Mouse (Mus musculus): ENCODE data around the gene 3110040M04Rik. TPM values are rescaled to one million over a fixed set of nuclear protein-coding genes. Genes with fewer than 3 reads are reported as not detected.
"Not testable (repeated sequence)": the region's sequence is repeated elsewhere in the genome, so short reads cannot be mapped to it uniquely, and the experiment has no call there.

3110040M04Rik gene
- polyA plus RNA-seq, 1 experiment from 2014 or later: not detected

DNA sequence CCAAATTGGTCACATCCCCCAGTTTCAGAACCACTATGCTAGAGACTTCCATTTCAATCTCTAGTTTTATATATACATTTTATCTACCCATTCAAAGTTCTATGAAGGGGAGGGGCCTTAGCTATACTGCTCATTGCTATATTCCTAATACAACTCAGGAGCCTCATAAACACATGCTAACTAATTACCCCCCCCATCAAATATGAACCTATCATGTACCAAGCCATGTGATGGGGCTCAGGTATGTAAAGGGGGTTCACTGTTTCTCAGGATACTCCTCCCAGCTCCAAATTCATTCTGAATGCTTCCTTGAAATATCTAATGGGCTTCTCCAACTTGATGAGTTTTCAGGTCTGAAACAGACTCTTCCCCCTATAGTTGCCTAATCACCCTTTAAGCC lies 3.3 kb upstream of the 3110040M04Rik start:
- not testable (repeated sequence) for H3K36me3 ChIP-seq (replicated peaks); H3K27me3 ChIP-seq (ENCODE audit: poor library complexity, severe bottlenecking); H3K9me3 ChIP-seq; H3K4me3 ChIP-seq; DNase-seq (ENCODE audit: extremely low spot score, low spot score); H3K4me1 ChIP-seq; H3K27ac ChIP-seq

DNA sequence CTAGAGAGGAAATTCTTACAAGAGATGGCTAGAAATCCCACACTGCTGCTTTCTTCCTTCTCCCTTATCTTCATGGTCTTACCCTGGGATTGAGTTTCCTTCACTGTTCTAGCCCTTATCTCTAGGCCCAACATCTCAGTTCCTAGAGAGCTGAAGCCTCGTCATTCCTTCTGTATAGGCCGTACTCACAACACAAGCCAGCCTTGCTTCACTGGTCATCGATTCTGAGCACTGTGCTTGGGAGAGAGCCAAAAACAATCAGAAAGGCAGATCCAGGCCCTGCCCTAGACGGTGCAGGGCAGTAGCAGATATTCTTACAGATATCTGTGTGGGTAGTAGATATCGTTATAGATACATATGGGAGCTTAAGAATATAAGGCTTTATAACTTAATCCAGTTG lies 1.1 kb upstream of the 3110040M04Rik start:
- not testable (repeated sequence) for DNase-seq (ENCODE audit: extremely low spot score, low spot score); H3K36me3 ChIP-seq (replicated peaks); H3K9me3 ChIP-seq; H3K4me3 ChIP-seq; H3K27me3 ChIP-seq (ENCODE audit: poor library complexity, severe bottlenecking); H3K27ac ChIP-seq; H3K4me1 ChIP-seq
- WGBS: 97% methylated on average over 4 of the region's 5 CpGs

DNA sequence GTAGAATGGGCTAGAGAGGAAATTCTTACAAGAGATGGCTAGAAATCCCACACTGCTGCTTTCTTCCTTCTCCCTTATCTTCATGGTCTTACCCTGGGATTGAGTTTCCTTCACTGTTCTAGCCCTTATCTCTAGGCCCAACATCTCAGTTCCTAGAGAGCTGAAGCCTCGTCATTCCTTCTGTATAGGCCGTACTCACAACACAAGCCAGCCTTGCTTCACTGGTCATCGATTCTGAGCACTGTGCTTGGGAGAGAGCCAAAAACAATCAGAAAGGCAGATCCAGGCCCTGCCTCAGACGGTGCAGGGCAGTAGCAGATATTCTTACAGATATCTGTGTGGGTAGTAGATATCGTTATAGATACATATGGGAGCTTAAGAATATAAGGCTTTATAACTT lies 4.6 kb downstream of the 3110040M04Rik start:
- not testable (repeated sequence) for H3K27ac ChIP-seq; DNase-seq (ENCODE audit: extremely low spot score, low spot score); H3K4me3 ChIP-seq; H3K9me3 ChIP-seq; H3K4me1 ChIP-seq; H3K27me3 ChIP-seq (ENCODE audit: poor library complexity, severe bottlenecking); H3K36me3 ChIP-seq (replicated peaks)
- 91% methylated on average over 4 of the region's 5 CpGs for WGBS

DNA sequence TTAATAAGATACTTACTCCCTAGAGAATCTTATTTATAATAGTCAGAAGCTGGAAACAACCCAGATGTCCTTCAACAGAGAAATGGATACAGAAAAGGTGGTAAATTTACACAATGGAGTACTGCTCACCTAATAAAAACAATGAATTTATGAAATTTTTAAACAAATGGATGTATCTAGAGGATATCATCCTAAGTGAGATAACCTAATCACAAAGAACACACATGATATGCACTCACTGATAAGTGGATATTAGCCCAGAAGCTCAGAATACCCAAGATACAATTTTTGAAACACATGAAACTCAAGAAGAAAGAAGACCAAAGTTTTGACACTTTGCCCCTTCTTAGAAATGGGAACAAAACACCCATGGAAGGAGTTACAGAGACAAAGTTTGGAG lies 5.0 kb downstream of the 3110040M04Rik start:
- not testable (repeated sequence) for DNase-seq (ENCODE audit: extremely low spot score, low spot score); H3K27me3 ChIP-seq (ENCODE audit: poor library complexity, severe bottlenecking); H3K9me3 ChIP-seq; H3K4me1 ChIP-seq; H3K36me3 ChIP-seq (replicated peaks); H3K4me3 ChIP-seq; H3K27ac ChIP-seq

DNA sequence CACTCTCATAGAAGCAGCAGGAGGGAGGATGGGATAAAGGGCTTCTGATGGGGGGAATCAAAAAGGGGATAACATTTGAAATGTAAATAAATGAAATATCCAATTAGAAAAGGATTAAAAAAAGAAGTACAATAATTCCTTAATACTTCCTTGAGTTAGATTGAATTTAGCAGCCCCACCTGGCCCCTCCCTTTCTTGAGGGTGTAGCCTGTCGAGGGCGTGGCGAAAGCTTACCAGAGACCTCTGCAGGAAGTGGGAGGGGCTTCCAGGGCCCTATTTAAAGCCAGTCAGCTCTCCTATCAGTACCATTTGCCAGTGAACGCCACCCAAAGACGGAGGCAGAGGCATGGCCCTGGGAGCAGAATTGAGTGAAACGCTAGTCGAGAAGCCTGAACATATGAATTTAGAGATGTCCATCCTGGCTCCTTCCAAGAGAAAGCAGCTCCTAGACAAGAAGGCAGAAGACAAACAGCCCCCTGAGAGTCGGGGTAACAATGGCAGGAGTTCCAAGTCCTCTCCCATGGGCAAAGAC lies 6.0 kb downstream of the 3110040M04Rik start, which contains the start of gene Gm47996:
Gene Gm47996 (plus strand): TSS at position 308 of the 532 bp plus-strand sequence.
- not testable (repeated sequence) for H3K4me3 ChIP-seq; DNase-seq (ENCODE audit: extremely low spot score, low spot score); H3K9me3 ChIP-seq; H3K27ac ChIP-seq; H3K27me3 ChIP-seq (ENCODE audit: poor library complexity, severe bottlenecking); H3K4me1 ChIP-seq; H3K36me3 ChIP-seq (replicated peaks)
- 86% methylated on average over 5 of the region's 8 CpGs for WGBS

DNA sequence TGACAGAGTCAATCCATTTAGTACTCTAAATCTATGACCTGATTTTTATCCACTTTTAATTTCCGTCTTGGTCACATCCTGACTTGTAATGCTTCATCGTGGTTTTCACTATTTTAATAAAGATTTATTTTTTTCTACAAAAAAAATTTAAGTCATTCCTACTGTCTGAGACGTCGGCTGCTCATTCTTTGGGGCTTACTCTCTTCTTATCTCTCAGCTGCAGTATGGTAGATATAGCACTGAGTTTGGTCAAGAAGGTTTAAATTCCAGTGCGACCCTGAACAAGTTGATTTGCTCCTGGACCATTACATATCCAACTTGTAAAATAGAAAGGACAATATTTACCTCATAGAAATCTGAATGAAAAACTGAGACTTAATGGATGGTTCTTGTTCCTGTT lies 7.7 kb downstream of the 3110040M04Rik start:
- not testable (repeated sequence) for DNase-seq (ENCODE audit: extremely low spot score, low spot score); H3K4me3 ChIP-seq; H3K36me3 ChIP-seq (replicated peaks); H3K9me3 ChIP-seq; H3K27ac ChIP-seq; H3K4me1 ChIP-seq; H3K27me3 ChIP-seq (ENCODE audit: poor library complexity, severe bottlenecking)
- 90% methylated on average over 5 of the region's 5 CpGs for WGBS

DNA sequence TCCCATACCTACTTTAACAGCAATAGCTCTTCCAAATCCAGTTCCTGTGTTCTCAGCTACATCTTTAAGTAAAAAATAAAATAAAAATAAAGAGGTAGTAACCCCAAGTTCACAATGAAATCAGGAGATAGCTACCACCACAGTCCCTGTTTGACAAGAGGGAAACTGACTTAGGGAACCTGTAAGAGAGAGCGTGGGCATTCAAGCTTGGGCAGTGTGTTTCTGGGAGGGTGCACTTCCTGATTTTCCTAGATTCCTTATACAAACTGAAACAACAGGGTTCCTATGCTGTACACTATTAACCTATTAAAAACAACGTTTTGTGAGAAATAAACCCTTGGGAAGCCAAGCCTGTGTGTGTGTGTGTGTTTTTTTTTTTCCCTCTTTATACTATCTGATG lies 10.9 kb downstream of the 3110040M04Rik start:
- H3K4me3 ChIP-seq: no peak overlapping the region
- WGBS: 76% methylated on average over 2 of the region's 2 CpGs

DNA sequence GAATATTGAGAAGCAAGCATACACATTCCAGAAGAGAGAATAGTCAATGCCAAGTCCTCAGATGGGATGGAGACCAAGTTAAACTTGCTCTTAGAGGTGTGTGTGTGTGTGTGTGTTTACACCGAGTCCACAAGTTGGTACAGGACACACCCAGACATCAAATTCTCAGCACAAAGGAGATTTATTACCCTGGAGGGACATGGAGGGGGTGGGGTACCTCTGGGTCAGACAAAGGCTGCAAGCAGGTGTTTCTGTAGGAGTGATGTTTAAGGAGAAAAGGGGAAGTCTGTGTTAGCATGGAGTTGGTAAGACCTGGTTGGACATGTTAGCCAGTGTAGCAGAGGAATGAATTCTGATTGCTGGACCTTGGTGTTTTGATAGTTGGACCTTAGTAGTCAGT lies 12.1 kb downstream of the 3110040M04Rik start:
- H3K4me3 ChIP-seq: no peak overlapping the region
- WGBS: 84% methylated on average over 1 of the region's 1 CpGs
- H3K27ac ChIP-seq: no peak overlapping the region
- no peak for DNase-seq (ENCODE audit: extremely low spot score, low spot score)
- no peaks in the 10 kb centered on the region for H3K36me3 ChIP-seq (replicated peaks)
- no peaks in the 10 kb centered on the region for H3K9me3 ChIP-seq
- no peaks in the 10 kb centered on the region for H3K4me1 ChIP-seq
- no peaks in the 10 kb centered on the region for H3K27me3 ChIP-seq (ENCODE audit: poor library complexity, severe bottlenecking)

More for the DNA sequence above, 10.9 kb downstream of the 3110040M04Rik start:
- no peaks in the 10 kb centered on the region for H3K9me3 ChIP-seq
- H3K4me1 ChIP-seq: no peaks in the 10 kb centered on the region
- no peaks in the 10 kb centered on the region for H3K36me3 ChIP-seq (replicated peaks)
- H3K27me3 ChIP-seq (ENCODE audit: poor library complexity, severe bottlenecking): no peaks in the 10 kb centered on the region
- H3K27ac ChIP-seq: no peak overlapping the region
- DNase-seq (ENCODE audit: extremely low spot score, low spot score): no peak

DNA sequence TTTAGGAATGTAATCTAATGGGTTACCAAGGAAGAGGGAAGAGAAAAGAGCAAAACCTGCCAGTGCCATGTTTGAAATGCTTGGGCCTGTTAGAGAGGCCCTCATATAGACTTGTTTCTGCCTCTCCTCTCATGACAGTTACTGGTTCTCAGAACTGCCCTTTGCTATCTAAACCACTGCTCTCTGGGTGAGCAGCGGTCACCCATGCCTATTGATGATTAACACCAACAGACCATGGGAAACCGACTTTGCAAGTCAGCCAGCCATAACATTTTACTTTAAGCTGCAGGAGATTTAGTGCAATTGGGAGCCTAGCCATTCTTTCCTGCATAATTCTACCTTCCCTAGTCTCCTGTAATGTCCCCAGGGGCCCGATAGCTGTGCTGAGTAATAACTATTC lies 12.5 kb downstream of the 3110040M04Rik start:
- 78% methylated on average over 3 of the region's 3 CpGs for WGBS
- no peaks in the 10 kb centered on the region for H3K27me3 ChIP-seq (ENCODE audit: poor library complexity, severe bottlenecking)
- H3K4me1 ChIP-seq: no peaks in the 10 kb centered on the region
- H3K9me3 ChIP-seq: no peaks in the 10 kb centered on the region
- H3K4me3 ChIP-seq: no peak overlapping the region
- no peaks in the 10 kb centered on the region for H3K36me3 ChIP-seq (replicated peaks)
- no peak overlapping the region for H3K27ac ChIP-seq
- DNase-seq (ENCODE audit: extremely low spot score, low spot score): no peak

DNA sequence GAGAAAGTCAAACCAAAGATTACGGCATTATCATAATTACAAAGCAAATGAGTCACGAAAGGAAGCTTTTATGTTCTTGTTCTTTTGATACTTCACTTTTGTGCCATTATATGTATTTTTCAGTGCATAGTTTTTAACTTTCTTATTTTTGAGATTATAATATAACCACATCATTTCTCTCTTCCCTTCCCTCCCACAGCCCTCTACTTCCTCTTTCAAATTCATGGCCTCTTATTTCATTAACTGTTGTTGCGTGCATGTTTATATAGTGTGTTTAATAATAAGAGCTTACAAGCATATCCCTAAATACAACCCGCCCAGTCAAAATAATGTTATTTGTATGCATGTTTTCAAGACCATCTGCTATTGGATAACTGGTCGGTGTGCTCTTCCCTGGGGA lies 15.1 kb downstream of the 3110040M04Rik start:
- no peaks in the 10 kb centered on the region for H3K4me1 ChIP-seq
- H3K36me3 ChIP-seq (replicated peaks): no peaks in the 10 kb centered on the region
- no peaks in the 10 kb centered on the region for H3K9me3 ChIP-seq
- WGBS: 93% methylated on average over 5 of the region's 5 CpGs
- H3K27me3 ChIP-seq (ENCODE audit: poor library complexity, severe bottlenecking): no peaks in the 10 kb centered on the region
- DNase-seq (ENCODE audit: extremely low spot score, low spot score): no peak
- H3K4me3 ChIP-seq: no peak overlapping the region
- H3K27ac ChIP-seq: no peak overlapping the region

DNA sequence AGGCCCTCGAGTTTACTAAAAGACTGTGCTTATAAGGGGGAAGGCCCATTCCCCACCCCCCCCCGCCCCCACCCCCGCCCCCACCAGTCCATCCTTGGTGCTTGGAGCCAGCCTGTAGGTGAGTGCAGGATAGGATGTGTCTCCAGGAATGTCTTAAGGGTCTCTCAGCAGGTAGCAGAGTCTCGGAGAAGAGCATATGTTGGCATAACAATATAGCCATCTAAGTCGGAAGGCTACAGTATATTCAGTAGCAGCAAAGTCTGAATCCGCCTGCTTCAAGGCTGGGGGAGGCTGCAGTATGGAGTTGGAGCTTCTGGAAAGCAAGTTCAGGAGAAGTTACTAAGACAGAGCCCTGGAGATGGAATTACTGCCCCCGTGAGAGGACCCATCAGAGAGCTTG lies 16.2 kb downstream of the 3110040M04Rik start:
- Histone ChIP-seq H3K36me3 (replicated peaks) (no peaks in the 10 kb centered on the region), H3K27me3 (ENCODE audit: poor library complexity, severe bottlenecking) (no peaks in the 10 kb centered on the region), H3K9me3 (no peaks in the 10 kb centered on the region), H3K4me1 (no peaks in the 10 kb centered on the region), H3K27ac (no peak overlapping the region), H3K4me3 (no peak overlapping the region)
- WGBS: 62% methylated on average over 7 of the region's 7 CpGs
- DNase-seq (ENCODE audit: extremely low spot score, low spot score): no peak

DNA sequence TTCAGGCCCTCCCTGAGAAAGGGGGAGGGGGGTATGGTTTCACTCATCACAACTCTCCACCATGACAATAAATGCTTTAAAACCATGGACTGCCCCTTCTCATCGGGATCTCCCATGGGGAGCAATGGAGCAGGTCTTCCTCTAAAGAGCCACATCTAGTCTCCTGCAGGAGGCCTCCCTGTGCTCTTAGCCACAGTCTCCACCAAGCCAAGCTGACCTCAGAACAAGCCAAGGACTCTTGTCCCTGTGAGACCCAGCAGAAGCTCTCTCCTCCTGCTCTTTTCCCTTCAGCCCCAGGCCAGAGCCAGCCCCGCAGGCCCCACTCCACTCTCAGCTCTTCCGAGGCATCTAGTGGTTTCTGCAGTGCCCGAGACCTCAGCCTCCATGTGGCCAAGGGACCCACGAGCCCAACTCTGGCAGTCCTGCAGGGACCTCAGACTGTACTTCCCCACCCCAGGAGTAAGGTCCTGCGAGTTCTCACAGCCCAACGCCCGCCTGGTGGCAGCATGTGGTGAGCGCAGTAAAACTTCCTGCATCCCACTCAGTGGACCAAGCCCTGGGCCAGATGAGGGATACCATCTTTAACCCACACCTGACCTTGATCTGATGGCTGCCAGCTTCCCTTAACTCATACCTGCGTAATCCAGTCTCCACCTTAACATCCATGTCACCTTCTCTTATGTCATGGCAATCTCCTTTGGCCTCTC lies 18.8 kb downstream of the 3110040M04Rik start:
- H3K36me3 ChIP-seq (replicated peaks): no peaks in the 10 kb centered on the region
- no peak for DNase-seq (ENCODE audit: extremely low spot score, low spot score)
- H3K9me3 ChIP-seq: no peaks in the 10 kb centered on the region
- WGBS: 89% methylated on average over 10 of the region's 10 CpGs
- no peak overlapping the region for H3K4me3 ChIP-seq
- no peak overlapping the region for H3K27ac ChIP-seq
- no peaks in the 10 kb centered on the region for H3K4me1 ChIP-seq
- H3K27me3 ChIP-seq (ENCODE audit: poor library complexity, severe bottlenecking): no peaks in the 10 kb centered on the region

DNA sequence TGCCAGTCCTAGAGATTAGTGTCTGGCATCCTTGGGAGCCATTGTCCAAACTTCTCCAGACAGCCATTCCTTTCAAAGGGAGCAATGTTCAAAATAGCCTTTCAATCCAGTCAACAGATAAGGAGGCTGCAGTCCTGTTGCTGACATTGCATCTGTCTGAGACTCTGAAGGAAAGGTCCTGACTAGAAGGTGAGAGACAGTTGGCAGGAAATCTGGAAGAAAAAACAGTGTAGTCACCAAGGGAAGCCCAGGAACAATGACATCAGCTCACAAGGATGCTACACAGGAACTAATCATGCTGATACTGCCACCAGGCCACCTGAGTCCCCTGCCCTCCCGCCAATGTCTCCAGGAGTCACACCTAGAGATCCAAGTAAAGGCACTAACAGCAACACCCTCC lies 19.5 kb downstream of the 3110040M04Rik start:
- WGBS: 82% methylated on average over 1 of the region's 1 CpGs
- no peak overlapping the region for H3K4me3 ChIP-seq
- H3K9me3 ChIP-seq: no peaks in the 10 kb centered on the region
- no peak overlapping the region for H3K27ac ChIP-seq
- no peaks in the 10 kb centered on the region for H3K27me3 ChIP-seq (ENCODE audit: poor library complexity, severe bottlenecking)
- H3K4me1 ChIP-seq: no peaks in the 10 kb centered on the region
- no peaks in the 10 kb centered on the region for H3K36me3 ChIP-seq (replicated peaks)
- DNase-seq (ENCODE audit: extremely low spot score, low spot score): no peak

DNA sequence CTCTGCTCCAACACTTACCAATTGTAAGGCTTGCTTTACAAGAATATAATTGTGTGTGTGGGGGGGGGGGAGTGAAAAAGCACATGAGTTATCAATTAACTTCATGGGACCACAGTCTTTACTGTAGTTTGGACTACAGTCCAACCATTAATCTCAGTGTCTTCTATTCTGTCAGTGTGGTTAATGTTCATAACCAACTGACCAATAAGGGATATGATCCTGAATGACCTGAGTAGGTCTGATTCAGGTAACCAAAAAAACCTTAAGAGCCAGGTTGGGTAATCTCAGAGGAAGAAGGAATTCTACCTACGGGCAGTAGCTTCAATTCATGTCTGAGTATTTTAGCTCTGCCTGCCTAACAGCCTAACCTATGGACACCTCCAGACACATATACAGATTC lies 20.6 kb downstream of the 3110040M04Rik start:
- 85% methylated on average over 1 of the region's 1 CpGs for WGBS
- Histone ChIP-seq H3K4me3 (no peak overlapping the region), H3K36me3 (replicated peaks) (no peaks in the 10 kb centered on the region), H3K4me1 (no peaks in the 10 kb centered on the region), H3K27me3 (ENCODE audit: poor library complexity, severe bottlenecking) (no peaks in the 10 kb centered on the region), H3K9me3 (no peaks in the 10 kb centered on the region), H3K27ac (no peak overlapping the region)
- DNase-seq (ENCODE audit: extremely low spot score, low spot score): no peak
